Comparison of ENCODE assay signal across 30 mouse cellular contexts in genomic region chr4:124409279-124409678, GRCm38 (mm10).
"Had no signal": no experiment of that assay in that cellular context is flagged by ENCODE, and none has a peak within 500 bp of the region (broad histone marks: within the 10 kb centered on the region; RNA-seq: fewer than 3 reads in every experiment).

No protein-coding gene starts in this region.

- H3K27ac ChIP-seq: left cerebral cortex, adult 2 months; limb, embryonic 10.5 days; limb, embryonic 12.5 days; limb, embryonic 13.5 days; limb, embryonic 15.5 days; liver, embryonic 12.5 days; liver, embryonic 13.5 days; liver, embryonic 14.5 days; liver, embryonic 15.5 days; lung, embryonic 15.5 days; macrophage; midbrain, embryonic 12.5 days; midbrain, embryonic 13.5 days; midbrain, embryonic 15.5 days had no signal

- ATAC-seq: liver, embryonic 12.5 days; liver, postnatal 0 days; lung, postnatal 0 days; midbrain, embryonic 13.5 days; midbrain, embryonic 15.5 days; midbrain, embryonic 16.5 days had no signal

- H3K9me3 ChIP-seq: limb, embryonic 10.5 days; limb, embryonic 12.5 days; limb, embryonic 13.5 days; limb, embryonic 15.5 days; liver, embryonic 12.5 days; liver, embryonic 13.5 days; liver, embryonic 15.5 days; lung, embryonic 15.5 days; megakaryocyte, embryonic 14.5 days; midbrain, embryonic 12.5 days; midbrain, embryonic 13.5 days; midbrain, embryonic 15.5 days had no signal

- H3K4me1 ChIP-seq: limb, embryonic 10.5 days; limb, embryonic 12.5 days; limb, embryonic 13.5 days; limb, embryonic 15.5 days; liver, embryonic 12.5 days; liver, embryonic 13.5 days; liver, embryonic 15.5 days; lung, embryonic 15.5 days; megakaryocyte, embryonic 14.5 days; midbrain, embryonic 12.5 days; midbrain, embryonic 13.5 days; midbrain, embryonic 15.5 days had no signal

- H3K4me3 ChIP-seq: left cerebral cortex, adult 2 months; limb, embryonic 10.5 days; limb, embryonic 12.5 days; limb, embryonic 13.5 days; limb, embryonic 15.5 days; liver, embryonic 12.5 days; liver, embryonic 13.5 days; liver, embryonic 15.5 days; lung, embryonic 15.5 days; megakaryocyte, embryonic 14.5 days; midbrain, embryonic 12.5 days; midbrain, embryonic 13.5 days; midbrain, embryonic 15.5 days; myocyte had no signal

- H3K9ac ChIP-seq: limb, embryonic 12.5 days; limb, embryonic 13.5 days; limb, embryonic 15.5 days; liver, embryonic 12.5 days; liver, embryonic 13.5 days; liver, embryonic 14.5 days; liver, embryonic 15.5 days; liver, postnatal 0 days; lung, embryonic 14.5 days; lung, embryonic 15.5 days; midbrain, embryonic 12.5 days; midbrain, embryonic 13.5 days; midbrain, embryonic 15.5 days had no signal

- DNase-seq: left cerebral cortex, postnatal 4 days; liver; liver, embryonic 13.5 days; liver, postnatal 0 days; lung, adult 18-20 months; lung, adult 2 months; lung, embryonic 14.5 days; lung, postnatal 10 days; lung, postnatal 14 days; lung, postnatal 36 days; lung, postnatal 4 days; midbrain, embryonic 14.5 days had no signal

- H3K36me3 ChIP-seq: limb, embryonic 10.5 days; limb, embryonic 12.5 days; limb, embryonic 13.5 days; limb, embryonic 15.5 days; liver, embryonic 12.5 days; liver, embryonic 13.5 days; liver, embryonic 15.5 days; lung, embryonic 15.5 days; midbrain, embryonic 12.5 days; midbrain, embryonic 13.5 days; midbrain, embryonic 15.5 days had no signal

- H3K27me3 ChIP-seq: limb, embryonic 12.5 days; limb, embryonic 15.5 days; liver, embryonic 12.5 days; liver, embryonic 13.5 days; liver, embryonic 15.5 days; lung, embryonic 15.5 days; megakaryocyte, embryonic 14.5 days; midbrain, embryonic 12.5 days; midbrain, embryonic 13.5 days; midbrain, embryonic 15.5 days had no signal

- H3K4me2 ChIP-seq: limb, embryonic 12.5 days; limb, embryonic 13.5 days; limb, embryonic 15.5 days; liver, embryonic 11.5 days; liver, embryonic 12.5 days; liver, embryonic 13.5 days; liver, embryonic 15.5 days; lung, embryonic 14.5 days; lung, embryonic 15.5 days; midbrain, embryonic 12.5 days; midbrain, embryonic 13.5 days; midbrain, embryonic 15.5 days had no signal
